Mouse (Mus musculus) embryo, embryonic 9.5 days (tissue): ENCODE results near the gene Zscan26.
A peak's percentile ranks its signal among the peaks of the same experiment; 100 is the strongest.
"Not testable (repeated sequence)": the region's sequence is repeated elsewhere in the genome, so short reads cannot be mapped to it uniquely, and the experiment has no call there.

Source experiments
- DNase-seq: peaks from one replicate; pipeline ENCODE4 v3.0.0-alpha.2; 2017; ENCODE audit errors: extremely low spot score

Gene Zscan26

DNA sequence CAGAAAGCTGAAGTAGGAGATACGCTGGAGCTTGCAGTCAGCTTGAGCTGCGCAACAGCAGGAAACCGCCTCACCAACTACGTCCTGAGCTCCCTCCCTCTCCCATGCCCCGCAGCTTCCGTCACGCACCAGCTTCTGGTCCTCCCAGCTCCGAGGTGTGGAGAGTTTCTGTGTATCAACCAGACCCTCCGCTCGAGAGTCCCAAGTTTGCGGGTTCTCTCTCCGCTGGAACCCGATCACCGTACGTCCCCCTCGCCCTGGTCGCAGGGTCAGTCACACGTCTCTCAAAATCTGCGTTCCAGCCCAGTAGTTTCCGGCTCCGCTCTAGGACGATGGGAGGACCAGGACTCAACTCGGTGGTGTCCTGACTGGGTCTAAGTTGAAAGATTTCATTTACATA lies at the start of gene Zscan26:
Gene Zscan26 (minus strand): TSS at position 282 of the 400 bp plus-strand sequence.
- peak; percentile 87 for DNase-seq

- DNase-seq: no peak
These were observed 48.8 kb upstream of the Zscan26 start for GRCm38 (mm10) chr13:21502296-21502695.

DNA sequence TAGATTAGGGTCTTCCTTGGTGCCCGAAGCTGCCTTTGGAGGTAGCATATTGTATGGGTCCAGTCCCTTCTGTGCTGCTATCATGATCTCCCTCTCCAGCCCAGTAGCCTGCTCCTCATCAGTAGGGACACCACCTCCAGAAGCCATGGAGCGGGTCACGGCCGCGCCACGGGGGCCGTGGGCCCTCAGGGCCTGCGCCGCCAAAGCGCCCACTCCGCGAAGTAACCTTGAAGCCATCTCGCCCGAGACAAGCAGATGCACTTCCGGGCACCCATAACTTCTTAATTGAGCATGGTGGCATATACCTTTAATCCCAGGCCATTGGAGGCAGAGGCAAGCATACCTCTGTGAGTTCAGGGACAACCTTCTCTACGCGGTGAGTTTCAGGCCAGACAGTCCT lies 47.7 kb upstream of the Zscan26 start, which contains the start of gene Gm11273:
Gene Gm11273 (minus strand): TSS at position 237 of the 400 bp plus-strand sequence.
- not testable (repeated sequence) for DNase-seq

- no peak for DNase-seq
These were observed 41.5 kb upstream of the Zscan26 start, which contains the start of gene AK157302 for GRCm38 (mm10) chr13:21495080-21495479. TSS of gene AK157302 (plus strand) at chr13:21495223.

DNA sequence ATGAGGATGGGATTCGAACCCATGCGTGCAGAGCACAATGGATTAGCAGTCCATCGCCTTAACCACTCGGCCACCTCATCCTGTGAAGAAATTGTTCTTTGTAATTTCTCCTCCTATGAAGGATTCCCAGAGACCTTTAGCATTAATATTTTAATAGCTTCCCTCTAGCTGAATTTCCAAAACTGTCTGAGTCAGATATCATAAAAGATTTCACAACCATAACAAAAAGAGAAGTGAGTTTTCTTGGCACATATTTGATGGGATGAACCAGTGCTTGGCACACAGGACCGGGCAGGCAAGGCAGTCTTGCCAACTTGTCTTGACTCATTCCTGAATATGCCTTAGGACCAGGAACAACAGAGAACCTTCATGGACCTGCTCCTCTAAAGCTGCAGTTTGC lies 39.3 kb upstream of the Zscan26 start:
- DNase-seq: no peak

DNA sequence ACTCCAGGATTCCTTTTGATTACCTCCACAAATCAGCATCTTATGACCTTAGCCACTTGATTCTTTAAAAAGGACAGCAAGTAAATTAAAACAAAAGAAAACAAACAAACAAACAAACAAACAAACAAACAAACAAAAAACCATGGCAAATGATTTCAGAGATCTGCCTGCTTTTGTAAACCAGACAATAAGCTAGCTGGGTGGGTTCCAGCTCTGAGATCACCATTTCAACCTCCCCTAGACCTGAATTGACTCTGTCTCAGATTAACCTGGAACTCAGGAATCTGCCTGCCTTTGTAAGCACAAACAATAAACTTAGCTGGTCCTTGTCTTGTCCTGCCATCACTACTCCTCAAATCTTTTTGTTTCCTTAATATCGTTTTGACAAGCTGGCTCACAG lies 33.4 kb upstream of the Zscan26 start:
- DNase-seq: no peak

DNA sequence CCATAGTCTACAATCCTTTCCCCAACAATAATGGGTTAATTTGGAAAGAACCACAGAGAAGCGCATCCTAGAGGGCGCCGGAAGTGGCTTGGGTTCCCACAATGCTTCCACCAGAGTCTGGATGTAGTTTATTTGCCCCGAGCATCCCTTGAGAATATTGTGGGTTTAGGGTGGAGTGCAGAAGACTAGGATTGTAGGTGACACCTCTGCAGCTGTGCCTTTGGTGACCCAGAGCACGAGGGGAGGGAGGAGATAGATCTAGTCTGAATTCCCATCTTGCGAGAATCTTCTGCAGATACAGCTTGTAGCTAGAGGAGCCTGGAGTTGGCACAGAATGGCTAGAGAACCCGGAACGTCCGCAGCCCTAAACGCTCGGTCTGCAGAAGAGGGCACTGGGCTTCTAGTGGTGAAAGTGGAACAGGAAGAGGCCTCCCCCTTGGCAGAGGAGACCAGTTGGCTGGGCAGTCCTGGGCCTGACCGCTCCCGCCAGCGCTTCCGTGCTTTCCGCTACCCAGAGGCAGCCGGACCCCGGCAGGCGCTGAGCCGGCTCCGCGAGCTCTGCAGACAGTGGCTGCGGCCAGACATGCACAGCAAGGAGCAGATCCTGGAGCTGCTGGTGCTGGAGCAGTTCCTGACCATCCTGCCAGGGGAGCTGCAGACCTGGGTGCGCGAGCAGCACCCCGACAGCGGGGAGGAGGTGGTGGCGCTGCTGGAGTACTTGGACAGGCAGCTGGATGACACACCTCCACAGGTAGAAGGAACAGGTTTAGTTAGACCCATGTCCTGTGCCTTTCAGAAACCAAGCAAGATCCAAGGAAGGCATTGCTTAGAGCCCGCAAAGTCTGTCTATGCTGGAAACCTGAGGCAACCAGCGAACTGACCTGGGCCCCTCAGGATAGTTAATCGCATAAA lies 25.5 kb upstream of the Zscan26 start, which contains the start of the genes Zkscan4 and Gm10065:
Gene Zkscan4 (plus strand): TSS at position 149 of the 912 bp plus-strand sequence.
Gene Gm10065 (minus strand): TSS at position 683 of the 912 bp plus-strand sequence.
- DNase-seq: peak; percentile 73

DNA sequence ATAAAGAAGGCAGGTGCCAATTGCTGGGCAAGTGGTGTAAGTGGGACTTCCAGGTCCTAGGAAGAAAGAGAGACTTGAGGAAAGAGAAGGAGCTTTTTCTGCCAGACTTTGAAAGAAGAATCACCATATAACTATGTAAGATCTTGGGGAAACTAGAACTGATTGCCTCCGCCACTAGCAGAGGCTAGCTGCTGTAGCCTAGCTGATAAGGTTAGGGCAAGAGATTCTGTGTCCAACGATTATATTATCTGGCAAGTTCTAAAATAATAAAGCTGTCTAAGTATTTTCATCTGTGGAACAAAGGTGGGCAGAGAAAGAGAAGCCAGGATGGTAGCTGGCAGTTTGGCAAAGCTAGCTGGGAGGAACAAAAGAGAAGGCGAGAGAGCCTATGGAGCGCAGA lies 18.9 kb upstream of the Zscan26 start:
- DNase-seq: no peak

DNA sequence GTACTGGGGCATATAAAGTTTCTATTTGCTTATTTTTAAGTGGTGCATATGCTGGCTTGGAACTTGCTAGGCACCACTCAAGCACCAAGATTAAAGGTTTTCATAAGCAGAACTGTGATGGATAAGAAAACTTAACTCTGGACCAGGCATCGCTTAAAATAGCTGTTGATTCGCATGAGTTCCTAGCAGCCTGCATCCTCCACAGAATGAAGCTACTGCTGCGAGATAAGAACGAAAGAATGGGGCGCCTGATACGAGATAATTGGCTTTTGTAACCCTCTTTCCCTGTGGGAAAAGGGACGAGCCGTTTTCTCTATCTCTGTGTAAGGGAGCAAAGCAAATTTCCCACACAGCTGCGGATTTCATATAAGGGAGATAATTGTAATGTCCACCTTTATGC lies 15.6 kb upstream of the Zscan26 start:
- no peak for DNase-seq

DNA sequence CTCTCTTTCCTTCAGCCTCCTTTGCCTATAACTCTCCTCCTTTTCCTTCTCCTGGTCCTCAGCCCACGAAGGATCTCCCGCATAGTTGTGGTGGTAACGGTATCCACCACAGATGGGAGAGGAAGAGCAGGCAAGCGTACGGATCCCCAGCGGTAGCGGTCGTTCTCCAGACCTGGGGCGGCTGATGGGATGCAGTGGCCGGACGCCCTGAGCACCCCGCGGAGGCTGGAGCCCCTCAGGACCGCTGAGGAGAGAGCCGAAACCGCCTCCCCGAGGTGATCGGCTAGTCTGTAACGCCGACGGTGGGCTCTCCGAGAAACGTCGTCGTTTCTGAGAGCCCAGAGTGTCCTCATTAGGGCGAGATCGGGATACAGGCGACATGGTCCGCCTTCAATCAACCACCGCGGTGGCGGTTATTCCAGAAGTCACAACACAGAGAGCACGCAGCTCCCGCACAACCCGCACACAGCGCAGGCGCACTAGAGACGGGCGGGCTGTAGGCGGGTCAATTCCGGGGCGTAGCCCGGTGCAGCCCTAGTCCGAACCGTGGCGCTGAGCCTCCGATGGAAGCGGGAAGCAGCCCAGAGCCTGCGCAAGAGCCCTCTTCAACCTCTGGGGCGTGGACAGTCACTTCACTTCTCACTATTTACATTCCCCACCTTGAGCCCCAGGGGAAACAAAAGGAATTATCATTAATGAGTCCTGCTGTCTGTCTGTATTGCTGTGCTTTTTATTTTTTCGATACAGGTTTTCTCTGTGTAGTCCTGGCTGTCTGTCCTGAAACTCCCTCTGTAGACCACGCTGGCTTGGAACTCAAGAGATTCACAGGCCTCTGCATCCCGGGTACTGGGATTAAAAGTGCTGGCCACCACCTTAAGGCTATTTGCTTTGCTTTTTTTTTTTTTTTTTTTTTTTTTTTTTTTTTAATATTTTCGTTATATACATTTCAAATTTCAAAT lies 14.8 kb upstream of the Zscan26 start, which contains the start of gene Nkapl:
Gene Nkapl (minus strand): TSS at position 449 of the 959 bp plus-strand sequence.
- peak; percentile 87 for DNase-seq

DNA sequence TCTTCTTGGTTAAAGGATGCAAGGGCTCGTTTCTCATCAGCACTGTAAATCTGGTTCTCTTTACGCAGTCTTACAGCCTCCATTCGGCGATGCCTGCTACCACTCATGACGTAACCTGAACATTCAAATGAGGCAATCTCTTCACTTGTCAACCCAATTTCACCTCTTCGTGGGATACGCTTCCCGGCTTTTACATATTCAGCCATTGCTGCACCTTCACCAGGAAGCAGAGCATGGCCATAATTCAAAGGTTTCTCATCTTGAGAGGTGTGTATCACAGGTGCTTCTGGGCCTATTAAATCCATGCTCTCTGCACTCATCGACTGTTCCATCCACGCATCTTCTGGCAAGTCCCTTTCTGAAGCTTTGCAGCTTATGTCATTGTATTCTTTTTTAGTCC lies 13.8 kb upstream of the Zscan26 start:
- DNase-seq: no peak

DNA sequence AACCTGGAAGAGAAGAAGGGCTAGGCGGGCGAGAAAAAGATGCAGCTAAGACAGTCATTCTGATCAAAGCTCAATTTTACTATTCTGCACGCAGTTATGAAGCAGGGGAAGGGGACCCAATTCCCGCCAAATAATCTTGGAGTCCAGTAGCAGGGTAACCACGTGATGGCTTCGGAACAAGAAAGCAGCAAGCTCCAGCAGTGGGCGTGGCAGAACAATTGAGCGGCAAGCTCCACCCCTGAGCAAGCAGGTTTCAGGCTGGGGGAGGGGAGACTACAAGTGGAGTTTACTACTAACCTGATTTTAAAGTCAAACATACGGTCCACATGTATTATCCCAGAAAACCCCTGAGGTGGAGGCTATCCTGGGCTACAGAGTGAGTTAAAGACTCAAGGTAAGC lies 9.0 kb upstream of the Zscan26 start:
- not testable (repeated sequence) for DNase-seq

- peak; percentile 42 for DNase-seq
These were observed 2.8 kb upstream of the Zscan26 start for GRCm38 (mm10) chr13:21456347-21456746.

- DNase-seq: no peak
These were observed 603 bp upstream of the Zscan26 start for GRCm38 (mm10) chr13:21454133-21454532.

- peak; percentile 15 for DNase-seq
These were observed 488 bp downstream of the Zscan26 start for GRCm38 (mm10) chr13:21453042-21453441.

DNA sequence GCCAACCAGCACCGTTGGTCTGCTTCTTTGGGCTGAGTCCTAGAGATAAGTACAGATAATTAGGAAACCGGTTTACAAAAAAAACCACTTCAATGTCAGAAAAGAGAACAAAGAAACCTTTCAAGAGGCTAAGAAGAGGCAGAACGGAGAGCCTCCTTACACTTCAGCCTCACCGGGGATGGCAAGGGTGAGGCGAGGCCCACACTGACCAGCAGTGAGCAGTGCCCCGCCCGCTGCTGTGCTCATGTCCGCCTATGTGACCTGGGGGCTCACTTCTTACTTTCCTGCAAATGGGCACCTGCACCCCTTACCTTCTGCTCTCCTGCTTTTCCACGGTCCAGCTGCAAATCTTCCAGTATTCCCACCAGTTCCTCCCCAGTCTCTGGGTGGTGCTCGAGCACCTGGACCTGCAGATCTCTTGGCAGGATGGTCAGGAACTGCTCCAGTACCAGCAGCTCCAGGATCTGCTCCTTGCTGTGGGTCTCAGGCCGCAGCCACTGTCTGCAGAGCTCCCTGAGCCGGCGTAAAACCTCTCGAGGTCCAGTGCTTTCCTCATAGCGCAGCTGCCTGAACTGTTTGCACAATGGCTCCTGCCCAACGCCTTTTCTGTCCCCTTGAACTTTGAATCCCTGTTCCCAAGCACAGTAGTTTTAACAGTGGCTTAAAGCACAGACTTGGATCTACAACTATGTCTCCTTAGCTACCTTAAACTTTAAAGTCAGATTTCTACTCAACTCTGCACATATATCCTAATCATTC lies 5.5 kb downstream of the Zscan26 start:
- no peak for DNase-seq

GRCm38 (mm10) chr13:21446796-21447195 lies 6.7 kb downstream of the Zscan26 start:
- no peak for DNase-seq

DNA sequence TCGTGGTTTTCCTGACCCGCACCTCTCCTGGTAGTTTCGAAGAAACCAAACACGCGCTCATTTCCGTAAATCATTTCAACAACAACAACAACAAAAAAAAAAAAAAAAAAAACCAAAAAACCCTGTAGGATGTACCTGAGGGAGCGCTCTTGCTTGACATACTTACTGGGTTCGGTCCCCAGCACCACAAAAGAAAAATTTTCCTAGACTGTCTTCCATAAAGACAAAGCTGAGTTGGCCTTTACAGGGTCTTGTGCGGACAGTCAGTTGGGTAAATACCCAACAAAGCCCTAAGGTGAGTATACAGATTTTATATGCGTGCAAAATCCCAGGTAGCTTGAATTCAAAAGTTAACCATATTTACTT lies 12.3 kb downstream of the Zscan26 start:
- DNase-seq: peak; percentile 8

- peak; percentile 81 for DNase-seq
These were observed 12.9 kb downstream of the Zscan26 start, which contains the start of gene Pgbd1 for GRCm38 (mm10) chr13:21440503-21441206. TSS of gene Pgbd1 (minus strand) at chr13:21441058.

DNA sequence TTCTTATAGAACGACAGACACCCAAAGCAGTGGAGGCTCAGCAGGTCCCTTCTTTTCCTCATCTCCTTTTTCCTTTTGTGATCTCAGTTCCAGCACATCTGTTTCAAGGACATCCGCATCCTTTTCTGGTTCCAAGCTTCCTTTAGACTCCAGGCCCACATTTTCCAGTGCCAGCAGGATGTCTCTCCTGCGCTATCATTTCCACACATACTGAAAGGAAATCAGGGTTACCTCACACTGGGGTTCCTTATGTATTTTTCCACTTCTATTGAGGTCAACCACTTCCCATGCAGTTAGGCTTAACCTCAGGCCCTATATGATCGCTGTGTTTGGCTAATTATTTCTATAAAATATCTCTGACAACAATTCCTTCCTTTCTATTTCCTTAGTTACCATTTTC lies 18.1 kb downstream of the Zscan26 start:
- DNase-seq: no peak
